Comparison of ENCODE assay signal across 11 mouse cellular contexts in genomic region chr5:75705421-75705820, GRCm38 (mm10).
"Had no signal": no experiment of that assay in that cellular context is flagged by ENCODE, and none has a peak within 500 bp of the region (broad histone marks: within the 10 kb centered on the region; RNA-seq: fewer than 3 reads in every experiment).

No protein-coding gene starts in this region.

- DNase-seq: kidney, adult 8-10 months; kidney, postnatal 14 days; left cerebral cortex, postnatal 4 days; liver, embryonic 13.5 days; lung, postnatal 10 days; lung, postnatal 36 days; midbrain, embryonic 14.5 days; right cerebral cortex, adult 18-20 months; right cerebral cortex, postnatal 14 days; right cerebral cortex, postnatal 4 days; thymus, postnatal 25 days had no signal
